Mouse (Mus musculus) MN1 (cell line): ENCODE measurements around the gene Defa23.
"Not testable (repeated sequence)": the region's sequence is repeated elsewhere in the genome, so short reads cannot be mapped to it uniquely, and the experiment has no call there.

Source experiments
- DNase-seq: peaks from one replicate; pipeline ENCODE4 v3.0.0-alpha.2; 2016; ENCODE audit warnings: low spot score

The Defa23 gene

GRCm38 (mm10) chr8:21054747-21055146 lies at the start of gene Defa23:
Gene Defa23, plus strand, starts transcription at chr8:21055047.
- not testable (repeated sequence) for DNase-seq

DNA sequence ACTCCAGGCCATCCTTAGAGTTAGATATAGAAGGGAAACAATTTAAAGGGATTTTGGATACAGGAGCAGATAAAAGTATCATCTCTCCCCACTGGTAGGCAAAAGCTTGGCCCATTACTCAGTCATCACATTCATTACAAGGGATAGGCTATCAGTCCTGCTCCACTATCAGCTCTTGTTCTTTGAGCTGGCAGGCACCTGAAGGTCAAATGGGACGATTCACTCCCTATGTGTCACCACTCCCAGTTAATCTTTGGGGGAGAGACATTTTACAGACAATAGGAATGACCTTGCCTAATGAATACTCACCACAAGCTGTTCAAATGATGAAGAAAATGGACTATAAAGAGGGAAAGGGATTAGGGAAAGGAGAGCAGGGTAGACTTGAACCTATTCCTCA lies 48.0 kb upstream of the Defa23 start:
- no peak for DNase-seq

GRCm38 (mm10) chr8:21008578-21008977 lies 46.3 kb upstream of the Defa23 start:
- peak; percentile 5 for DNase-seq

DNA sequence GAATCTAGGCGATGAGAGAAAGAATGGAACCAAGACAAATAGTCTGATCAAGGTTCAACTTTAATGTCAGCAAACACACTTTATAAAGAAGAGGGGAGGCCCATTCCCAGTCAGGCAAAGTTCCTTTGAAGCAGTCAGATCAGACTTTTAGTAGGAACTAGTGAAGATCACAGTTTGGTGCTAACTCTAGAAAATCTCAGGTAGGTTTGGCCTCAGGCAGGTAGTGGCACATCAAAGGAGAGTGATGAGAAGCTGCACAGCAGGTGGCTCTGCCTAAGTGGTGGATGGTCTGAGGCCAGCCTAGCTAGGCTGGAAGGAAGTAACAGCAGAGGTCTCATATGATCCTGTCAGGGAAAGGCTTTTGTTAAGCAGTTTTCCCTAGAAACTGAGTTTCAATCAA lies 44.3 kb upstream of the Defa23 start:
- DNase-seq, result not testable (repeated sequence)

DNA sequence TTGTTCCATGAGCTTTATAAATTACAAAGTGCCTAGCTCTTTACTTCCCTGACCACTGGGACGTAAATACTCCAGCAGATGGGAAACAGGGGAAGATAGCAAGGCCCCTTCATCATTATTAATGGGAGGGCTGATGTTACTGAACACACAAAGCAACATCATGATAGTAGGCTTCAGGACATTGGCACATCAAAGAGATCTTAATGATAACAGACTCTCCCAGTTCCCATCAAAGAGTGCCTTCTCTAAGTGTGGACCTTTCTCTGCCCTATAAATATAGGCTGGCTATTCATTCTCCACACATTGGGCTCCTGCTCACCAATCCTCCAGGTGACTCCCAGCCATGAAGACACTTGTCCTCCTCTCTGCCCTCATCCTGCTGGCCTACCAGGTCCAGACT lies 29.6 kb upstream of the Defa23 start, which contains the start of gene Defa21:
Gene Defa21, plus strand, starts transcription at position 301 of the 400 bp plus-strand sequence.
- DNase-seq, result not testable (repeated sequence)

- DNase-seq, result not testable (repeated sequence)
Observed at GRCm38 (mm10) chr8:21064738-21065137, 9.9 kb downstream of the Defa23 start, which contains the start of gene Defa35. Gene Defa35, plus strand, starts transcription at chr8:21065038.

DNA sequence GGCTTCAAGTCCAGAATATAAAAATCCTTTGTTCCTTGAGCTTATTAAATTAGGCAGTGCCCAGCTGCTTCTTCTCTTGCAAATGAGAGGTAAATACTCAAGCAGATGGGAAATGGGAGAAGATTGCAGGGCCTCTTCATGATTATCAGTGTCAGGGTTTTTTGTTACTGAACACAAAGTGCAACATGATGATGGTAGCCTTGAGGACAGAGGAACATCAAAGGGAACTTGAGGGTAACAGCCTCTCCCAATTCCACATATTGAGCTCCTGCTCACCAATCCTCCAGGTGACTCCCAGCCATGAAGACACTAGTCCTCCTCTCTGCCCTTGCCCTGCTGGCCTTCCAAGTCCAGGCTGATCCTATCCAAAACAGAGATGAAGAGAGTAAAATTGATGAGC lies 29.3 kb downstream of the Defa23 start, which contains the start of gene Defa25:
Gene Defa25, plus strand, starts transcription at position 301 of the 400 bp plus-strand sequence.
- not testable (repeated sequence) for DNase-seq

GRCm38 (mm10) chr8:21093106-21093505 lies 38.3 kb downstream of the Defa23 start:
- peak; percentile 7 for DNase-seq

DNA sequence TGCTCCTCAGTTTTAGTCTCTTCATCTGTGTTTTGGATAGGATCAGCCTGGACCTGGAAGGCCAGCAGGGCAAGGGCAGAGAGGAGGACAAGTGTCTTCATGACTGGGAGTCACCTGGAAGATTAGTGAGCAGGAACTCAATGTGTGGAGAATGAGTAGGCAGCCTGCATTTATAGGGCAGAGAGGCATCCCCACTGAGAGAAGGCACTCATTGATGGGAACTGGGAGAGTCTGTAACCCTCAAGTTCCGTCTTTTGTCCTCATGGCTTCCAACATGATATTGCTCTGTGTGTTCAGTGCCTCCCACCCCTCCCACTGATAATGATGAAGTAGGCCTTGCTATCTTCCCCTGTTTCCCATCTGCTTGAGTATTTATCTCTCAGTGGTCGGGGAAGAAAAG lies 41.1 kb downstream of the Defa23 start, which contains the start of gene Gm14851:
Gene Gm14851, minus strand, starts transcription at position 101 of the 400 bp plus-strand sequence.
- not testable (repeated sequence) for DNase-seq
